Mouse (Mus musculus) hindbrain, embryonic 16.5 days (tissue): Measurements from ENCODE around the gene Ppt2. TPM values are rescaled to one million over a fixed set of nuclear protein-coding genes. Genes with fewer than 3 reads are reported as not detected.

Source experiments
- ATAC-seq: fragments of 200-750 bp; cut with Nextera tagmentation; 2 replicates; pipeline ENCODE4 v1.8.0; 2017; ENCODE audit warnings: moderate TSS enrichment, moderate library complexity
- H3K27ac ChIP-seq: fragments of 300-500 bp; sonication (generic); 2 replicates; pipeline ENCODE4 v1.5.1; 2014; ENCODE audit warnings: low read depth, mild to moderate bottlenecking, control low read depth, low read length, moderate library complexity
- H3K27me3 ChIP-seq: fragments of 300-500 bp; sonication (generic); replicated peaks from 2 replicates; pipeline ENCODE4 v1.6.1; 2014; ENCODE audit warnings: low read length; ENCODE audit not compliant: control insufficient read depth, insufficient read depth
- H3K36me3 ChIP-seq: fragments of 300-500 bp; sonication (generic); 2 replicates; pipeline ENCODE4 v1.6.1; 2014; ENCODE audit warnings: mild to moderate bottlenecking, low read length, moderate library complexity, mixed read lengths; ENCODE audit not compliant: control insufficient read depth, insufficient read depth
- H3K4me1 ChIP-seq: fragments of 300-500 bp; sonication (generic); 2 replicates; pipeline ENCODE4 v1.6.1; 2014; ENCODE audit warnings: low read depth, low read length; ENCODE audit not compliant: control insufficient read depth, insufficient read depth
- H3K4me2 ChIP-seq: fragments of 300-500 bp; sonication (generic); 2 replicates; pipeline ENCODE4 v1.6.1; 2014; ENCODE audit warnings: mild to moderate bottlenecking, low read length, control low read depth, moderate library complexity
- H3K4me3 ChIP-seq: fragments of 300-500 bp; sonication (generic); 2 replicates; pipeline ENCODE4 v1.5.1; 2014; ENCODE audit warnings: mild to moderate bottlenecking, low read length, control low read depth, moderate library complexity
- H3K9ac ChIP-seq: fragments of 300-500 bp; sonication (generic); 2 replicates; pipeline ENCODE4 v1.6.1; 2014; ENCODE audit warnings: low read depth, mild to moderate bottlenecking, control low read depth, low read length, moderate library complexity
- H3K9me3 ChIP-seq: fragments of 300-500 bp; sonication (generic); 2 replicates; pipeline ENCODE4 v1.6.1; 2014; ENCODE audit warnings: mild to moderate bottlenecking, low read length, moderate library complexity; ENCODE audit not compliant: control insufficient read depth
- WGBS: fragments of 180-500 bp; shearing (Covaris S2); extraction: QIAGEN DNeasy Blood & Tissue Kit; methylation state at CpG from one replicate; pipeline ENCODE4 v1.1.7; 2014; 5-methylcytosine and 5-hydroxymethylcytosine counted together
- polyA plus RNA-seq: library from polyadenylated mRNA; unstranded; fragments of >200 nt; fragmentation: Nextera tagmentation; extraction: Ambion mirVana; gene quantifications from 2 replicates; pipeline ENCODE4 v1.2.1, GENCODE M21; 2015

Gene Ppt2
- polyA plus RNA-seq, 1 experiment from 2014 or later: 19.9 TPM

DNA sequence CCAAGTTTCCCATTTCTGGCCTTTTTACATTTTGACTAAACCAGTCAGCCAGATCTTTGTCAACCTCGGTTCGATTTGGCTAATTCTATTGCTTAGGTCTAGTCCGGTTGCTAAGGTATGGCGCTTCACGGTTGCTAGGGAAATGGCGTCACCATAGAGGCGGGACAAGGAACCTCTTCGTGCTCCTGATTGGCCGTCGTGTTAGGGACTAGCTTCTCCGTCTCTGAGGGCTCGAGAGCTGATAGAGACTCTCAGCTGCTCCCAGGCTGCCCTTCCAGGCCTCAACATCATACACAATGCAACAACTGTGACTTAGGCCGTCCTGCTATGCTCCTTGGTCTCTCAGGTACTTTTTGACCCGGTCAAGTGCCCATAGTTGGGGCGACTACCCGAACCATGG lies 16.3 kb upstream of the Ppt2 start, which contains the start of gene Fkbpl:
Gene Fkbpl (plus strand): TSS at position 157 of the 400 bp plus-strand sequence.
- peaks cover 30% of the 10 kb centered on the region for H3K4me1 ChIP-seq
- 0% methylated on average over 16 of the region's 16 CpGs for WGBS
- no peaks in the 10 kb centered on the region for H3K27me3 ChIP-seq
- peak; percentile 82 for ATAC-seq
- H3K27ac ChIP-seq: peak within 1 kb of the TSS; percentile 78
- peak within 1 kb of the TSS; percentile 75 for H3K9ac ChIP-seq
- H3K9me3 ChIP-seq: no peaks in the 10 kb centered on the region
- H3K36me3 ChIP-seq: peaks cover 4% of the 10 kb centered on the region; the same call in 1 of the 2 replicates
- peak within 1 kb of the TSS; percentile 67 for H3K4me3 ChIP-seq
- H3K4me2 ChIP-seq: peak within 1 kb of the TSS; percentile 75

DNA sequence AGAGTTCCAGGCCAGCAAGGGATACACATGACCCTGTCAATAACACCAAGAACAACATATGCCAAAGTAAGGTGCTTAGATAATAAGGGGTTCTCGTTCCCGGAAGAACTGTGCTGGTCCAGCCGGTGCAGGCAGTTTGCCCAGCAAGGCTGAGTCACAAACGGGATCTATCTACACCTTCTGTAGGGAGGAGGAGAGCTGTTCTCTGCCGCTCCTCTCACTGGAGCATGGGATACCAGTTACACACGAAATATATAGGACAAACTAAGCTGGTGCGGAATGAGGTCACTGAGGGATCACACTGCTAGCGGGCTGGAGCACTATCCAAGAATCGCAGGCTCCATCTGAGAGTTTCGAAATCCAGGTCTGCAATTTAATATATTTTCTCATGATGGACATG lies 15.6 kb upstream of the Ppt2 start:
- Histone ChIP-seq H3K4me1 (peaks cover 30% of the 10 kb centered on the region), H3K36me3 (no peaks in the 10 kb centered on the region), H3K4me2 (no peak overlapping the region), H3K9ac (no peak overlapping the region), H3K27ac (no peak overlapping the region), H3K9me3 (no peaks in the 10 kb centered on the region), H3K27me3 (no peaks in the 10 kb centered on the region), H3K4me3 (no peak overlapping the region)
- no peak for ATAC-seq
- WGBS: 84% methylated on average over 10 of the region's 10 CpGs

DNA sequence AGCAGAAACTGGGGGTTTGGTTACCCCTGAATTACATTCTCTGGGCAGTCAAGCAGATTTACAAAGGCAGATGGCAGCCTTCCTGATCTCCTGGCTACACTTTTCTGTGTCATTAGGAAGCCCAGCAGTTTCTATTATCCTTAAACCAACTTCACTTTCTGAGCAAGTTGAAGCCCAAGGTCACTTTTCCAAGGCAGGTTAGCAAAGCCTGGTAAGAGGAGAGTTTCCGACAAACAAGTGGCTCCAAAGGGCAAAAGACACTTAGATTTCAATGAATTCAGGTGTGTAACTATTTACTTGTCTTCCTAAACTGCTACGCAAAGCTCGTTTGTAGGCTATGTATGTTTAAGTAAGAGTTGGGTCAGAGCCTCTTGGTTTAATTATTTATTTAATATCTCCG lies 15.1 kb upstream of the Ppt2 start:
- Histone ChIP-seq H3K36me3 (no peaks in the 10 kb centered on the region), H3K27ac (no peak overlapping the region), H3K9me3 (no peaks in the 10 kb centered on the region), H3K9ac (no peak overlapping the region), H3K4me3 (no peak overlapping the region), H3K4me2 (no peak overlapping the region), H3K4me1 (peaks cover 28% of the 10 kb centered on the region), H3K27me3 (no peaks in the 10 kb centered on the region)
- no peak for ATAC-seq
- 94% methylated on average over 4 of the region's 4 CpGs for WGBS

DNA sequence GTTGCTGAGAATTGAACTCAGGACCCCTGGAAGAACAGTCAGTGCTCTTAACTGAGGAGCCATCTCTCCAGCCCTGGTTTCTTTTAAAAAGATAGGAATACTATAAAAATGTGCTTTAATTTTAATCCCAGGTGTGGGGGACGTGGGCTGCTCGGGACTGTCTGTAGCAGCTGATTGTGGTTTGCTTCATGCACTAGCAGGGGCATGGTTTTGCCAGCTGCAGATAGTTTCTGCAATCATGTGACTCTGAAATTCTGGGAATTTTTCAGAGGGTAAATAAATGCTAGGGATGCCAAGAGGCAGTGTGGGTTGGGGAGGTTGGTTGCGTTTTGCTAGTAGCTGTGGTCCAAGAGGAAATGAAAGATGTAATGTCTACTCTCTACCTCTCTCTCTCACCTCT lies 13.6 kb upstream of the Ppt2 start:
- no peak overlapping the region for H3K27ac ChIP-seq
- 79% methylated on average over 3 of the region's 3 CpGs for WGBS
- H3K36me3 ChIP-seq: no peaks in the 10 kb centered on the region
- no peaks in the 10 kb centered on the region for H3K9me3 ChIP-seq
- no peak overlapping the region for H3K4me3 ChIP-seq
- peaks cover 19% of the 10 kb centered on the region for H3K4me1 ChIP-seq
- no peaks in the 10 kb centered on the region for H3K27me3 ChIP-seq
- H3K9ac ChIP-seq: no peak overlapping the region
- H3K4me2 ChIP-seq: no peak overlapping the region
- no peak for ATAC-seq

- WGBS: 12% methylated on average over 11 of the region's 11 CpGs
Measured at GRCm38 (mm10) chr17:34640778-34641601, 12.7 kb upstream of the Ppt2 start.

GRCm38 (mm10) chr17:34639461-34640255 lies 11.3 kb upstream of the Ppt2 start:
- H3K4me2 ChIP-seq: no peak overlapping the region
- H3K4me1 ChIP-seq: peaks cover 2% of the 10 kb centered on the region; the same call in 1 of the 2 replicates
- no peak overlapping the region for H3K27ac ChIP-seq
- H3K9ac ChIP-seq: no peak overlapping the region
- no peak overlapping the region for H3K4me3 ChIP-seq
- WGBS: 84% methylated on average over 7 of the region's 7 CpGs
- ATAC-seq: no peak
- no peaks in the 10 kb centered on the region for H3K27me3 ChIP-seq
- no peaks in the 10 kb centered on the region for H3K9me3 ChIP-seq
- H3K36me3 ChIP-seq: no peaks in the 10 kb centered on the region

More at GRCm38 (mm10) chr17:34640778-34641601, 12.7 kb upstream of the Ppt2 start:
- 0 out of 2 replicates have a peak, but pooled peaks have one; percentile 27 for ATAC-seq
- no peaks in the 10 kb centered on the region for H3K9me3 ChIP-seq
- H3K27me3 ChIP-seq: no peaks in the 10 kb centered on the region
- H3K36me3 ChIP-seq: no peaks in the 10 kb centered on the region
- H3K4me2 ChIP-seq: 0 out of 2 replicates have a peak overlapping the region, but pooled peaks have one; percentile 0
- H3K4me3 ChIP-seq: no peak overlapping the region
- H3K27ac ChIP-seq: peak overlapping the region; percentile 65
- peaks cover 13% of the 10 kb centered on the region for H3K4me1 ChIP-seq
- peak overlapping the region; percentile 46 for H3K9ac ChIP-seq

DNA sequence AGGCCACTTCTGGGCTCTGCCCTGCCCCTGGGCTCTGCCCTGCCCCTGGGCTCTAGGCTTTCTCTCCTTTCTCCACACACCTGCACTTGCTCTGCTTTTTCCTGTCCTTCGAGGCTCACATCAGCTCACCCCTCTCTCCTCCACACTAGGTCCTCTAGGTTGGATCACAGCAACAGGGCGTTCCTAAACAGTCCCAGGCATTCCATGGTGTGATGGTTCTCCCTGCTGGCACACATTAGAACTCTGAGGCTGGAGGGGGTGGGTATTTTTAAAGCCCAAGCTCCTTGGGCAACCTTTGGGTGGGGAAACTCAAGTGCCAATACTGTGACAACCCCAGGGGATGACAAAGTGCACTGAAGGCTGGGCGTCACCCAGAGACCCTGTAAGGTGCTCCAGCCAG lies 9.1 kb upstream of the Ppt2 start:
- H3K9me3 ChIP-seq: no peaks in the 10 kb centered on the region
- peaks cover 4% of the 10 kb centered on the region; the same call in 1 of the 2 replicates for H3K4me1 ChIP-seq
- ATAC-seq: no peak
- no peak overlapping the region for H3K4me3 ChIP-seq
- H3K36me3 ChIP-seq: no peaks in the 10 kb centered on the region
- no peaks in the 10 kb centered on the region for H3K27me3 ChIP-seq
- 65% methylated on average over 3 of the region's 3 CpGs for WGBS
- H3K27ac ChIP-seq: no peak overlapping the region
- H3K9ac ChIP-seq: no peak overlapping the region
- no peak overlapping the region for H3K4me2 ChIP-seq

DNA sequence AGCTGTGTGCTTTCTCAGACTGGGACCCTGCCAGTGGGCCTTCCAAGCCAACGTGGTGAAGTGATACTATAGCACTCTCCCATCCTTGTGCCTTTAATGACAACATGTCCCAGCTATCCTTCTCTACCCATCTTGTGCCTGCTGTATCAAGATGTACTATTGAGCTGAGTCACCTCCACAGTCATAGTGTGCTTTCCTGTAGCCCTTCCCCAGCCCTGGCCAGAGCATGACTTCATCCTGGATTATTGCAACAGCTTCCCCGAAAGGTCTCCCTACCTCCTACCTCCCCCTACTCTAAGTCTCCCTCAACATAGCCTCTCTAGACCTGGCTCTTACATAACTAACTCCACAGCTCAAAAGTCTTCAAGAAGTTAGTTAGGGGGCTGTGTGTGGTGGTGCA lies 7.4 kb upstream of the Ppt2 start:
- peaks cover 3% of the 10 kb centered on the region; the same call in 1 of the 2 replicates for H3K27me3 ChIP-seq
- no peaks in the 10 kb centered on the region for H3K9me3 ChIP-seq
- no peak overlapping the region for H3K4me2 ChIP-seq
- peaks cover 14% of the 10 kb centered on the region for H3K4me1 ChIP-seq
- 69% methylated on average over 2 of the region's 2 CpGs for WGBS
- ATAC-seq: no peak
- H3K36me3 ChIP-seq: no peaks in the 10 kb centered on the region
- H3K4me3 ChIP-seq: no peak overlapping the region
- H3K9ac ChIP-seq: no peak overlapping the region
- H3K27ac ChIP-seq: no peak overlapping the region

DNA sequence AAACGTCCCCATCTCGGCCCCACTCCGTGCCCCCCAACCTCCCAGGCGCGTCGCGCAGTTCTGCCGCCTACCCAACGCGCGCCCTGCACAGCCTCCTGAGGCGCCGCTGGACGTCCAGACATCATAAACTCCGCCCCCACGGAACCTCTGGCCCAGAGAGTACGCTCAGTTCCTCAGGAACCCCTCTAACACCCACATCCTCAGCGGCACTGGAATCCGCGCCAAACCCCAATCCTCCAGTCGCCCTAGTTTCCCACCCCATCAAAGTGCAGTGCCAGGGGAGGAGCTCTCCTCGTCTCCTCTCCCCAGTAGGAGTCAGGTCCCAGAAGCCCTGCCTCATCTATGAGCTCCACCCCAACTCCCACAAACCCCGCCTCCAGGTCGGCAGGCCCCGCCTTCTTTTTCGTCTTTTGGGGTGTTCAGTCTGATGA lies 4.0 kb upstream of the Ppt2 start:
- H3K4me1 ChIP-seq: peaks cover 39% of the 10 kb centered on the region
- peaks cover 3% of the 10 kb centered on the region; the same call in 1 of the 2 replicates for H3K27me3 ChIP-seq
- no peak overlapping the region for H3K27ac ChIP-seq
- peak overlapping the region; percentile 84 for H3K4me2 ChIP-seq
- no peaks in the 10 kb centered on the region for H3K36me3 ChIP-seq
- WGBS: 5% methylated on average over 26 of the region's 26 CpGs
- ATAC-seq: no peak
- H3K4me3 ChIP-seq: peak overlapping the region; percentile 37
- no peaks in the 10 kb centered on the region for H3K9me3 ChIP-seq
- H3K9ac ChIP-seq: peak overlapping the region; percentile 57
